Mouse (Mus musculus): ENCODE data around the gene Catsperd.

DNA sequence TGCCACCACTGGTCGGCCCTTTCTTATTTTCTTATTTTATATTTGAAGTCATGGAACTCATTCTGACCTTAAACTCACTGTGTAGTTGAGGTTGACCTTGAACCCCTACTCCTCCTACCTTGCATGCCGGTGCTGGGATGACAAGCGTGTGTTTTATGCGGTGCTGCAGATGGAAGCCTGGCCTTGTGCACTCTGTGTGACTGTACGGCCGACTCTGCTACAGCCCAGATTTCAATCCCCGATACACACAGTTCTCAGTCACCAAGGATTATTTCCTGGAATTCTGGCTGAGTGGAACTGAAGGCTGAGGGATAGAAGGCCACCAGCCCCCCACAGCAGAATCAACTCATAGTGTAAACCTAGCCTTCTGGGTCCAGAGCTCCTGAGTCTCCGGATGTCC is 41.8 kb downstream of the Catsperd start:
- TF ChIP-seq POLR2A (IDR thresholded peaks at IDR 0.05; ENCODE audit: borderline replicate concordance, insufficient read depth, low read length) (no peak), CTCF (IDR thresholded peaks at IDR 0.05; ENCODE audit: borderline replicate concordance, insufficient read depth, low read depth, low read length) (no peak)

Measured in cerebellum, adult 2 months (tissue).